Mouse (Mus musculus) bone marrow, adult 2 months (tissue): Measurements from ENCODE around the gene Anapc15-ps. TPM values are rescaled to one million over a fixed set of nuclear protein-coding genes. Genes with fewer than 3 reads are reported as not detected.

Source experiments
- H3K27ac ChIP-seq: fragments of 200-500 bp; 2 replicates; pipeline ENCODE4 v1.5.1; 2012; ENCODE audit warnings: low read depth, mild to moderate bottlenecking, control low read depth, inconsistent platforms, low read length; ENCODE audit not compliant: control insufficient read depth, poor library complexity, insufficient read depth
- H3K4me1 ChIP-seq: fragments of 200-500 bp; 2 replicates; pipeline ENCODE4 v1.6.1; 2011; ENCODE audit warnings: low read length; ENCODE audit not compliant: control insufficient read depth, insufficient read depth
- H3K4me3 ChIP-seq: fragments of 200-500 bp; replicated peaks from 2 replicates; pipeline ENCODE3; 2011; ENCODE audit warnings: mild to moderate bottlenecking, low read depth, low read length, control low read depth; ENCODE audit not compliant: control insufficient read depth
- CTCF ChIP-seq: fragments of 200-500 bp; IDR thresholded peaks from 2 replicates; pipeline ENCODE4 v1.5.1; 2011; ENCODE audit warnings: low read length, control low read depth; ENCODE audit not compliant: control insufficient read depth, insufficient read depth
- POLR2A ChIP-seq: fragments of 200-500 bp; IDR thresholded peaks from 2 replicates; pipeline ENCODE4 v1.6.1; 2011; ENCODE audit warnings: low read depth, mild to moderate bottlenecking, control low read depth, low read length, borderline replicate concordance; ENCODE audit not compliant: control insufficient read depth
- WGBS: fragments of 180-500 bp; shearing (Covaris S2); methylation state at CpG from one replicate; pipeline ENCODE4 v1.1.7; 2018; 5-methylcytosine and 5-hydroxymethylcytosine counted together
- polyA plus RNA-seq: library from polyadenylated mRNA; stranded (reverse); fragments of >200 nt; gene quantifications from 2 replicates; pipeline ENCODE4 v1.2.4, GENCODE M21; 2011; ENCODE audit warnings: low replicate concordance; ENCODE audit not compliant: missing spikeins, insufficient read depth, insufficient read length

Anapc15-ps gene
- polyA plus RNA-seq, 1 experiment = not detected

DNA sequence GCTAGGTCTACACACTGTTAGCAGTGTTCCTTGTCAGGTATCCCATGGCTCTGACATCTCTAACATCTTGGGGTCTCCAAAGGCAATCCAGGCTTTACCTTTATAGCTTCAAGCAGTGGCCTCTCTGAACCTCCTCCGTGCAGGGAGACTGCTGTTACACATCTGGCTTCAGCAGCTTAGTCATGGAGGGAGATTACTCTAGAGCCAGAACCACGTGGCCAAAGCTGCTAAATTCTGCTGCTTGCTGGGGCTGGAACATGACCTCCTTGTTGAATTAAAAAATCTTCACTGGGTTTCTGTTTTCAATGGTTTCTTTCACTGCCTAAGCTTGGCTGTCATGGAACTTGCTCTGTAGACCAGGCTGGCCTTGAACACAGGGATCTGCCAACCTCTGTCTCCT is 44.9 kb downstream of the Anapc15-ps start:
- Histone ChIP-seq H3K27ac (no peak overlapping the region), H3K4me3 (no peak overlapping the region), H3K4me1 (no peaks in the 10 kb centered on the region; the same call in 1 of the 2 replicates)
- TF ChIP-seq CTCF (no peak), POLR2A (no peak)
- WGBS = 71% methylated on average over 2 of the region's 2 CpGs

DNA sequence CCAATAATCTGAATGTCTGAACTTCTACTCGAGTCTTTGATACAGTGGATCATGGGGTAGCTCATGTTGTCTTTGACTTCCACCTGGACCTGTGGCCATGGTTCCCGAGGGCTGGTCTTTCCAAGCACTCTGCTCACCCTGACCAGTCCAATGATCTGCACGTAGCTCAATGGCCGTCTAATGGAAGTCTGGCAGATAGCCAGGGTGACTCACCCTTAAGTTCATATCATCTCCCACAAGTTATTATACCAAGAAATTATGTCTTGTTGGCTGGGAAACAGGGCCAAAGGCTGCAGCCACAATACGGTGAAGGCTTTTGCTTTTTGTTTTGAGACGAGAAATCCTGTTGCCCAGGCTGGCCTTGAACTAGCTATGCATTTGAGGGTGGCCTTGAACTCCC is 45.9 kb downstream of the Anapc15-ps start:
- Histone ChIP-seq H3K27ac (no peak overlapping the region), H3K4me3 (no peak overlapping the region), H3K4me1 (no peaks in the 10 kb centered on the region; the same call in 1 of the 2 replicates)
- TF ChIP-seq POLR2A (no peak), CTCF (no peak)
- WGBS = 79% methylated on average over 6 of the region's 6 CpGs

DNA sequence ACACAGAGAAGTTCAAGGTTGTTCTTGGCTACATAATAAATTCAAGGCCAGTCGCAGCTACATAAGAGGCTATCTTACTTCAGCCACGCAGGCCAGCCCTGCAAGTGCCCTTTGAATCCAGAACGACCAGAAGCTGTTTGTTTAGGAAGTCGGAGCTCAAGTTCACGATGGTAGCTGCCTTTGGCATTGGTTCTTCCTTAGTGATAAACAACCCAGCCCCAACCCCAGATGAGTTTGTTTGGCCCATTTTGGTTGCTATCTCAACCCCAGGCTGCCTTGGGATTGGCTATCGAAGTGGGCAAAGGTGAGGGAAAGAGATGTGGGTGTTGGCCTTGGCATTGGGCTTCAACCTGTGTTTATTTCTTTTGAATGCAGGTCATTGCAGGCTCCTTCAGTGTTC is 48.0 kb downstream of the Anapc15-ps start:
- Histone ChIP-seq H3K4me3 (no peak overlapping the region), H3K4me1 (no peaks in the 10 kb centered on the region), H3K27ac (no peak overlapping the region)
- no peak for TF ChIP-seq POLR2A
- TF ChIP-seq CTCF = no peak
- WGBS = 74% methylated on average over 6 of the region's 6 CpGs

DNA sequence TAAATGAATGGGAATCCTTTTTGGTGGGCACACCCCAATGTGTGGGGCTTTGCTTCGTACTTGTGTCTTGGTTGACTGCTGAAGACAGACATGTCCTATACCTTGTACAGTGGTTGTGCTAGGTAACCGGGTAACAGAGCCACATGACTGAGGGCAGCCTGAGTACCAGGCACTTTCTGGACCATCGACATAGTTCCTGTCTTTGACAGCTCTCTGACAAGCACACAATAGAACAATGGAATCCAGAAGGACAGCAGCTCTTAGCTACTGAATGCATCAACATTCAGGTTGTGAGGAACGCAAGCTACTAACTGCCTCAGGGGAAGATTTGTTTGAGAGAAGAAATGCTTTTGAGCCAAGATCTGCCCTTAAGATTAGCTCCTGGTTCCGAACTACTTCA is 49.2 kb downstream of the Anapc15-ps start:
- no peak for TF ChIP-seq CTCF
- TF ChIP-seq POLR2A = no peak
- 66% methylated on average over 5 of the region's 5 CpGs for WGBS
- H3K4me1 ChIP-seq = no peaks in the 10 kb centered on the region
- no peak overlapping the region for H3K4me3 ChIP-seq
- no peak overlapping the region for H3K27ac ChIP-seq

DNA sequence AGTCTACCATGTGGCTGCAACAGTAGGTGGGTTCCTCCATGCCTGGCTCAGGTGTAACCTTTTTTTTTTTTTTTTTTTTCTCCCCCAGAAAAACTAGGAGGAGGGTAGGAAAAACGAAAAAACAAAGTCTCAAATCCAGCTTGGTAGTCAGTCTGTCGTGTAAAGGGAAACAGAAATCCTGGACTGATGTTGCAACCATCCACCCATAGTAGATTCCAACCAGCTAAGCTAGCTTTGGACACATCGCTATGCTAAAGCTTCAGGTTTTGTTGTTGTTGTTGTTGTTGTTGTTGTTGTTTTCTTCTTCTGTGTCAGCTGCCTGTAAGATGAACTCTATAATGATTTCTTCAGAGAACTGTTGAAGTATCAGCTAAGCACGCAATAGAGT is 49.7 kb downstream of the Anapc15-ps start:
- no peak overlapping the region for H3K27ac ChIP-seq
- H3K4me3 ChIP-seq = no peak overlapping the region
- H3K4me1 ChIP-seq = no peaks in the 10 kb centered on the region
- TF ChIP-seq CTCF (no peak), POLR2A (no peak)
- 73% methylated on average over 4 of the region's 4 CpGs for WGBS

Other genes starting within 250 kb of the Anapc15-ps start
- 69.8 and 80.9 TPM in 2 replicates for gene Mrpl42, start 171.5 kb downstream of the Anapc15-ps start, polyA plus RNA-seq
- 77.1 and 80.7 TPM in 2 replicates for gene Ube2n, start 158.3 kb downstream of the Anapc15-ps start, polyA plus RNA-seq
- gene Nudt4, start 109.3 kb downstream of the Anapc15-ps start, polyA plus RNA-seq = 89.7 and 95.9 TPM in 2 replicates
- not detected in 2 replicates for gene Gm33543, start 169.5 kb upstream of the Anapc15-ps start, polyA plus RNA-seq